Mouse (Mus musculus) gastrocnemius, adult 18-20 months (tissue): ENCODE data around the gene Gsg1. TPM values are rescaled to one million over a fixed set of nuclear protein-coding genes. Genes with fewer than 3 reads are reported as not detected.

Source experiments
- DNase-seq: peaks from one replicate; pipeline ENCODE4 v3.0.0; 2021; ENCODE audit warnings: low spot score
- total RNA-seq, 2 experiments: library from RNA; stranded (reverse); gene quantifications; 2 replicates each; pipeline ENCODE4 v1.2.3; 2021

Gene Gsg1
- total RNA-seq, 2 experiments from 2014 or later, result not detected

DNA sequence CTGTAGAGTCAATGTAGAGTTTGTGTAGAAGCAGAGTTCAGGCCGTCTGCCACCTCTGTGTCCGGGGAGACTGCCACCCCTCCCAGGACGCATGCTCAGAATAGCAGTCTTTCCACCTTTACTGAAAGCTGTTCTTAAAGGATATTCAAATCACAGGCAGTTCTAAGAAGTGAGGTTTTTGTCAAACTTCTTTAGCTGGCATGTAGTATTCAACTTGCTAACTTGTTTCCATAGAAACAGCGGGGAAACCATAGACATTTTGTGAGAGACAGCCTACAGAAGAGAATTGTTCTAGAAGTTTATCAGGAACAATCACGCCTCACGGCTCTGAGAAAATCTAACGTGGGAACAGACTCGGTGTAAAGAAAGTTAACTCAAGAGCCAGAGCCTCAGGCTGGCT lies 47.2 kb downstream of the Gsg1 start:
- DNase-seq, result no peak

DNA sequence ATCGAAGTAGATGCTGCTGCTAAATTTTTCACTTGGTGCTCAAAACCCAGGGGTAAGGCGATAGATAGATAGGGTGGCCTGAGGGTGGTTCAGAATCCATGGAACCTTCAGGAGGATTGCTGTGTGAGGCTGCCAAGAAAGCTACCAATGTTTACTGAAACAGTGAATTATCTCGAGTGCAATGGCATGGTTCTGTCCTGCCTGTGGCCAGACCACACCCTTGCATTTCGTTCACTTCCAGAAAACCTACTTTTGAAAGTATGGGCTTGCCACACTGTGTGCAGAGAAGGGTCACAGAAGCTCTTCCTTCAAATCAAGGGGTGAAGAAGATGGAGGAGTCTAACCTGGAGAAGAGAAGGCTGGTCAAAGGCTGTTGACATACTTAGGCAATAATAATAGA lies 48.3 kb downstream of the Gsg1 start:
- DNase-seq, result no peak

GRCm38 (mm10) chr6:135204869-135205268 lies 49.3 kb downstream of the Gsg1 start:
- no peak for DNase-seq

- no peak for DNase-seq
Observed at GRCm38 (mm10) chr6:135203737-135204136, 50.4 kb downstream of the Gsg1 start.

DNA sequence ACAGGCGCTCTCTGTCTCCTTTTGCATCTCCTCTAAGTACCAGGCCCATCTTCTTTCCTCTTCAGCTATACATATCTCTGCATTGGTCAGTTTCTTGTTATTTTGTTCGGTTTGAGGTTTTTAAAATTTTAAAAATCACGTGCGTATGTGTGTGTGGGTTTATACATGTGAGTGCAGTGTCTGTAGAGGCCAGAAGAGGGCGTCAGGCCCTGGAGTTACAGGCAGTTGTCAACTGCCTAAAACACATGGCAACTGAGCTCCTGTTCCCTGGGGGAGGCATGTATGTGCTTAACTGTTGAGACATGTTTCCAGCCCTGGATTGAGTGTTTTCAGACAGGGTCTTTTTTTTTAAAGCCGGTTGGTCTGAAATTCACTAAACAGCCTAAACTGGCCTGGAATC lies 51.5 kb downstream of the Gsg1 start:
- DNase-seq, result no peak

GRCm38 (mm10) chr6:135200122-135200957 lies 53.8 kb downstream of the Gsg1 start:
- DNase-seq, result no peak

GRCm38 (mm10) chr6:135198726-135199125 lies 55.4 kb downstream of the Gsg1 start:
- DNase-seq, result no peak

DNA sequence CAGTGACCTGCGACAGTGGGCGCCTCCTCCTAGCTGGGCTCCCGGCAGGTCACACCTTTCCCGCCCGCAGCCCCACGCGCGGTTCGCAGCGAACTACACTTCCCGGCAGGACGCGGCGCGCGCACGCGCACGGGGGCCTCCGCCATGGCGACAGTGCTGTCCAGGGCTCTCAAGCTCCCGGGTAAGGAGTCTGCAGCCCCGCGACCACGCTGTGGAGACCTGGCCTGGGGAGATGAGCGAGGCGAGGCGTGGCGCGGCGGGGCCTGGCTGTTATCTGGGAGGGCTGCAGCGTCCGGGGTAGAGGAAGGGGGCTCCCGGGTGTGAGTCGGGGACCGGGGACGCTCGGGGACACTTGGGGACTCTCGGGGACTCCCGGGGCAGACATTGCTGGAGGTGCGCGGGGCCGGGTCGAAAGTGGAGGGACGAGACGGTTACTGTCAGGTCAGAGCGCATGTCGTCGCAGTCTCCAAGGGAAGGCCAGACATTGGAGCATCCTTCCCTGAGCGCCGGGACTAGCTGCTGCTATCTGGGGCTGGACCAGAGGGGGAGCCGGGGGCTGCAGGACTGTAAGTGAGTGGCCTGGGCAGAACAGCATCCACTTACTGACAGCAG lies 56.1 kb downstream of the Gsg1 start, which contains the start of the genes Fam234b and Hebp1:
Gene Fam234b (plus strand): TSS at position 57 of the 612 bp plus-strand sequence.
Gene Hebp1 (minus strand): TSS at position 102 of the 612 bp plus-strand sequence.
- peak; percentile 68 for DNase-seq

GRCm38 (mm10) chr6:135197446-135197845 lies 56.7 kb downstream of the Gsg1 start:
- no peak for DNase-seq

DNA sequence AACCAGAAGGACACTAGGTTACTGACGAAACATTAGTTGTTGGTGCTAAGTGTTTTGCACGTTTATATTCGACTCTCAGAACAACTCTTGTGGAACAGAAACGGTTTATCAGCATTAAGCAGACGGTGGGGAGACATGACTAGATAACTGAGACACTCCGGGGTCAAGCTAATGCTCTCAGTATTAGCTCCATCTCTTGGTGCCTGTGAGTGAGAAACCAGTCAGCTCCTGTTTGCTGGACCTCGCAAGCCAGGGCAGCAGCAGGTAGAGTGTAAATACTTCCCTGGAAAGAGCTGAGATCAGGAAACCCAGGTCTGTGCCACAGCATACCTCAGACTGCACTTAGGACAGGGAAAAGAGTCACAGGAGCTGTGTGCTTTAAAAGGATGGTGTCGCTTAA lies 57.4 kb downstream of the Gsg1 start:
- no peak for DNase-seq

GRCm38 (mm10) chr6:135194907-135195306 lies 59.2 kb downstream of the Gsg1 start:
- no peak for DNase-seq

- DNase-seq, result no peak
Observed at GRCm38 (mm10) chr6:135193733-135194132, 60.4 kb downstream of the Gsg1 start.

DNA sequence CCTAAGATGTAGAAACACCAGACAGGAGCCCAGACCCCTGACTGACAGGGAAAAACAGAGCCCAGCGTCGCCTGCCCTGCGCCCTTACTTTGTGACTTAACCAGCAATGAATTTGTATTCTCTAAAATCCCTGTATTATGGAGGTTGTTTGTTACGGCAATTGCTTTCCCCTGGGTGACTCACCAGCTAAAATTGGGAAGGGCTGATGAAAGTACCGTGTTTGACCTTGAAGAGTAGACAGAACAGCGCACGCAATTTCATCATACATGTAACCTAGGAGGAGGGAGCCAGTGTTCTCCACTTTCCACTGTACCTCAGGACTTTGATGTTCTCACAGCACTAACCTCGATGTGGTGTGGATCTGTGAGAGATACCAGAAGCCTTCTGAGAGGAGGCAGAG lies 61.2 kb downstream of the Gsg1 start:
- DNase-seq, result no peak

DNA sequence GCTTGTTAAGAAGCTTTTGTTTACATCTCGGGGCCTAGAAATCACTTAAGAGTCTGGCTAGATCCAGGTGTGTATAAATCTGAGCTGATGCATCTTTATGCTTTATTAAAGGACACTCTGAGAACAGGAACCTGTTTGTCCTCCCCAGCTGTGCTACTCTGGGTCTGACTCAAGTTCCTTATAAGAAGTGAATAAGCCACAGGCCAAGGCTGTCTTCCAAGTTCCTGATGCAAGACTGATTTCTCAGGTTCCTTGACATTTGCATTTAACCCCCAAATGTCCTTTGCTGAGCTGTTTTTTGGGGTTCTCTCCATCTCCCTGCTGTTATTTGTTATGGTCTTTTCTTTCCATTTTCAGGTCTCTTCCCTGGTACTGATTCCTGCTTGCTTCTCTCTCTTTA lies 62.2 kb downstream of the Gsg1 start:
- DNase-seq, result no peak

GRCm38 (mm10) chr6:135190122-135190521 lies 64.0 kb downstream of the Gsg1 start:
- DNase-seq, result no peak

DNA sequence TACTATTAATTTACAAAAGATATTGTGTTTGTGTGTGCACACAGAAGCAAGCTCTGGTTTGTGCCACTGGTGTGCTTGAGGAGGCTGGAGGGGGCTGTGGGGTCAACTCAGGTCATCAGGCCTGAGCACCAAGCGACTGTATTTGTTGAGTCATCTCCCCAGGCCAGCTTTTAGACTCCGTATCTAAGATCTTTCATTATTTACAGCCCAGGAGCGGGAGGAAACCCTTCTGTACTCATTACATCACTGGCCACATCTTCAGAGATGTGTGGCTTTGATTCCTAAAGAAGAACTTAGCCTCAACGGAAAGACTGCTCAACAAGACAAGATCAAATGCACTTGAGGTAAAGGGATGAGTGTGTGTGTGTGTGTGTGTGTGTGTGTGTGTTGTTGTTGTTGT lies 65.5 kb downstream of the Gsg1 start:
- DNase-seq, result no peak

Other genes starting within 250 kb of the Gsg1 start
- gene Ddx47, start 242.7 kb downstream of the Gsg1 start, total RNA-seq, result 10 to 100 TPM; 24.3 to 24.9 TPM
- 1 to 10 TPM in 1 of 2 experiments, under 1 TPM in 1; 0.96 to 1.6 TPM for gene Gprc5a, start 188.7 kb downstream of the Gsg1 start, total RNA-seq
- gene Gprc5d, start 136.1 kb downstream of the Gsg1 start, total RNA-seq, result not detected
- gene Fam234b, start 56.4 kb downstream of the Gsg1 start, total RNA-seq, result 1 to 10 TPM; 2.3 to 6.1 TPM
- 1 to 10 TPM; 8.6 to 8.9 TPM for gene Hebp1, start 56.3 kb downstream of the Gsg1 start, total RNA-seq
- not detected for gene Pbp2, start 56.1 kb upstream of the Gsg1 start, total RNA-seq
- 10 to 100 TPM; 20.3 to 48.7 TPM for gene Emp1, start 108.2 kb upstream of the Gsg1 start, total RNA-seq